Mouse (Mus musculus): ENCODE measurements around the gene Rpl12. TPM values are rescaled to one million over a fixed set of nuclear protein-coding genes. Genes with fewer than 3 reads are reported as not detected.

The Rpl12 gene
- polyA plus RNA-seq, 1 experiment: 484 TPM

- TF ChIP-seq CTCF (IDR thresholded peaks at IDR 0.05; ENCODE audit: extremely low read depth, insufficient read depth, low read length) (no peak), POLR2A (IDR thresholded peaks at IDR 0.05; ENCODE audit: extremely low read depth, insufficient read depth, low read length) (no peak)
- Histone ChIP-seq H3K4me3 (ENCODE audit: insufficient read depth, low read length) (no peak overlapping the region), H3K27ac (ENCODE audit: insufficient read depth, low read length) (no peak overlapping the region), H3K4me1 (ENCODE audit: control insufficient read depth, insufficient read depth, low read length) (no peaks in the 10 kb centered on the region)
Observed at GRCm38 (mm10) chr2:32938741-32939140, 22.6 kb upstream of the Rpl12 start.

- H3K4me1 ChIP-seq (ENCODE audit: control insufficient read depth, insufficient read depth, low read length): no peaks in the 10 kb centered on the region
- H3K4me3 ChIP-seq (ENCODE audit: insufficient read depth, low read length): no peak overlapping the region
- H3K27ac ChIP-seq (ENCODE audit: insufficient read depth, low read length): no peak overlapping the region
Observed at GRCm38 (mm10) chr2:32939418-32939817, 21.9 kb upstream of the Rpl12 start.

GRCm38 (mm10) chr2:32940483-32940882 lies 20.9 kb upstream of the Rpl12 start:
- no peak overlapping the region for H3K4me3 ChIP-seq (ENCODE audit: insufficient read depth, low read length)
- TF ChIP-seq POLR2A (IDR thresholded peaks at IDR 0.05; ENCODE audit: extremely low read depth, insufficient read depth, low read length) (no peak), CTCF (IDR thresholded peaks at IDR 0.05; ENCODE audit: extremely low read depth, insufficient read depth, low read length) (no peak)
- H3K27ac ChIP-seq (ENCODE audit: insufficient read depth, low read length): no peak overlapping the region
- H3K4me1 ChIP-seq (ENCODE audit: control insufficient read depth, insufficient read depth, low read length): no peaks in the 10 kb centered on the region

More at GRCm38 (mm10) chr2:32939418-32939817, 21.9 kb upstream of the Rpl12 start:
- TF ChIP-seq CTCF (IDR thresholded peaks at IDR 0.05; ENCODE audit: extremely low read depth, insufficient read depth, low read length): peak; percentile 38; the same call in 1 of the 2 replicates
- TF ChIP-seq POLR2A (IDR thresholded peaks at IDR 0.05; ENCODE audit: extremely low read depth, insufficient read depth, low read length): no peak

GRCm38 (mm10) chr2:32947454-32947853 lies 13.9 kb upstream of the Rpl12 start:
- no peak overlapping the region for H3K27ac ChIP-seq (ENCODE audit: insufficient read depth, low read length)
- no peaks in the 10 kb centered on the region for H3K4me1 ChIP-seq (ENCODE audit: control insufficient read depth, insufficient read depth, low read length)
- no peak overlapping the region for H3K4me3 ChIP-seq (ENCODE audit: insufficient read depth, low read length)
- TF ChIP-seq CTCF (IDR thresholded peaks at IDR 0.05; ENCODE audit: extremely low read depth, insufficient read depth, low read length) (no peak), POLR2A (IDR thresholded peaks at IDR 0.05; ENCODE audit: extremely low read depth, insufficient read depth, low read length) (no peak)

GRCm38 (mm10) chr2:32954581-32954980 lies 6.8 kb upstream of the Rpl12 start:
- TF ChIP-seq POLR2A (IDR thresholded peaks at IDR 0.05; ENCODE audit: extremely low read depth, insufficient read depth, low read length) (no peak), CTCF (IDR thresholded peaks at IDR 0.05; ENCODE audit: extremely low read depth, insufficient read depth, low read length) (no peak)
- H3K27ac ChIP-seq (ENCODE audit: insufficient read depth, low read length): no peak overlapping the region
- H3K4me1 ChIP-seq (ENCODE audit: control insufficient read depth, insufficient read depth, low read length): no peaks in the 10 kb centered on the region
- no peak overlapping the region for H3K4me3 ChIP-seq (ENCODE audit: insufficient read depth, low read length)

- TF ChIP-seq POLR2A (IDR thresholded peaks at IDR 0.05; ENCODE audit: extremely low read depth, insufficient read depth, low read length) (no peak), CTCF (IDR thresholded peaks at IDR 0.05; ENCODE audit: extremely low read depth, insufficient read depth, low read length) (0 out of 2 replicates have a peak, but pooled peaks have one; percentile 25)
- Histone ChIP-seq H3K4me1 (ENCODE audit: control insufficient read depth, insufficient read depth, low read length) (peaks cover 4% of the 10 kb centered on the region), H3K27ac (ENCODE audit: insufficient read depth, low read length) (no peak overlapping the region), H3K4me3 (ENCODE audit: insufficient read depth, low read length) (no peak overlapping the region)
Observed at GRCm38 (mm10) chr2:32957344-32957743, 4.0 kb upstream of the Rpl12 start.

- TF ChIP-seq POLR2A (IDR thresholded peaks at IDR 0.05; ENCODE audit: extremely low read depth, insufficient read depth, low read length) (no peak), CTCF (IDR thresholded peaks at IDR 0.05; ENCODE audit: extremely low read depth, insufficient read depth, low read length) (no peak)
- no peak overlapping the region for H3K27ac ChIP-seq (ENCODE audit: insufficient read depth, low read length)
- H3K4me1 ChIP-seq (ENCODE audit: control insufficient read depth, insufficient read depth, low read length): peaks cover 4% of the 10 kb centered on the region
- H3K4me3 ChIP-seq (ENCODE audit: insufficient read depth, low read length): peak overlapping the region; percentile 62; the same call in 1 of the 2 replicates
Observed at GRCm38 (mm10) chr2:32960273-32960672, 1.1 kb upstream of the Rpl12 start.

- Histone ChIP-seq H3K27ac (ENCODE audit: insufficient read depth, low read length) (no peak overlapping the region), H3K4me1 (ENCODE audit: control insufficient read depth, insufficient read depth, low read length) (peaks cover 4% of the 10 kb centered on the region), H3K4me3 (ENCODE audit: insufficient read depth, low read length) (peak overlapping the region; percentile 62)
- TF ChIP-seq POLR2A (IDR thresholded peaks at IDR 0.05; ENCODE audit: extremely low read depth, insufficient read depth, low read length) (no peak), CTCF (IDR thresholded peaks at IDR 0.05; ENCODE audit: extremely low read depth, insufficient read depth, low read length) (no peak)
Observed at GRCm38 (mm10) chr2:32962062-32962874, 909 bp downstream of the Rpl12 start.

GRCm38 (mm10) chr2:32962875-32963220 lies 1.5 kb downstream of the Rpl12 start:
- TF ChIP-seq CTCF (IDR thresholded peaks at IDR 0.05; ENCODE audit: extremely low read depth, insufficient read depth, low read length) (no peak), POLR2A (IDR thresholded peaks at IDR 0.05; ENCODE audit: extremely low read depth, insufficient read depth, low read length) (no peak)
- Histone ChIP-seq H3K4me3 (ENCODE audit: insufficient read depth, low read length) (peak overlapping the region; percentile 62; the same call in 1 of the 2 replicates), H3K4me1 (ENCODE audit: control insufficient read depth, insufficient read depth, low read length) (peaks cover 4% of the 10 kb centered on the region), H3K27ac (ENCODE audit: insufficient read depth, low read length) (no peak overlapping the region)

- Histone ChIP-seq H3K4me3 (ENCODE audit: insufficient read depth, low read length) (no peak overlapping the region), H3K27ac (ENCODE audit: insufficient read depth, low read length) (no peak overlapping the region), H3K4me1 (ENCODE audit: control insufficient read depth, insufficient read depth, low read length) (peaks cover 4% of the 10 kb centered on the region)
- TF ChIP-seq POLR2A (IDR thresholded peaks at IDR 0.05; ENCODE audit: extremely low read depth, insufficient read depth, low read length) (no peak), CTCF (IDR thresholded peaks at IDR 0.05; ENCODE audit: extremely low read depth, insufficient read depth, low read length) (no peak)
Observed at GRCm38 (mm10) chr2:32963544-32963943, 2.2 kb downstream of the Rpl12 start.
